Mouse (Mus musculus) CH12.LX (cell line): ENCODE data around the gene Mrap2.
"Not testable (repeated sequence)": the region's sequence is repeated elsewhere in the genome, so short reads cannot be mapped to it uniquely, and the experiment has no call there.

Experiments
- CHD1 ChIP-seq: IDR thresholded peaks from 2 replicates; pipeline ENCODE4 v1.6.1; 2012; ENCODE audit warnings: low read depth, low read length, improper control_type of control experiment, inconsistent platforms
- CHD2 ChIP-seq: IDR thresholded peaks from 2 replicates; pipeline ENCODE4 v1.6.1; 2011; ENCODE audit warnings: low read length, improper control_type of control experiment
- CTCF ChIP-seq, 2 experiments: IDR thresholded peaks in 1 of 2; conservative IDR thresholded peaks in 1 of 2; 2 replicates each; pipeline ENCODE4 v1.5.1; 2011 to 2012; ENCODE audit warnings: low read depth in 2 of 2, low read length in 2 of 2, improper control_type of control experiment in 1 of 2, inconsistent platforms in 1 of 2, mild to moderate bottlenecking in 1 of 2, moderate library complexity in 1 of 2
- EP300 ChIP-seq: IDR thresholded peaks from 2 replicates; pipeline ENCODE4 v1.6.1; 2011; ENCODE audit warnings: low read length, improper control_type of control experiment
- GABPA ChIP-seq: IDR thresholded peaks from 2 replicates; pipeline ENCODE4 v1.6.1; 2012; ENCODE audit warnings: low read depth, low read length, improper control_type of control experiment, inconsistent platforms; ENCODE audit not compliant: insufficient replicate concordance
- HCFC1 ChIP-seq: IDR thresholded peaks from 2 replicates; pipeline ENCODE4 v1.6.1; 2012; ENCODE audit warnings: low read depth, mild to moderate bottlenecking, inconsistent platforms, low read length, improper control_type of control experiment
- JUND ChIP-seq: conservative IDR thresholded peaks from 2 replicates; pipeline ENCODE4 v1.6.1; 2011; ENCODE audit warnings: low read depth, low read length, improper control_type of control experiment
- MAX ChIP-seq: IDR thresholded peaks from 2 replicates; pipeline ENCODE4 v1.6.1; 2011; ENCODE audit warnings: low read length, improper control_type of control experiment
- MEF2A ChIP-seq: IDR thresholded peaks from 2 replicates; pipeline ENCODE4 v1.6.1; 2014; ENCODE audit warnings: low read depth, mild to moderate bottlenecking, inconsistent platforms, low read length, improper control_type of control experiment, borderline replicate concordance
- NRF1 ChIP-seq: IDR thresholded peaks from 2 replicates; pipeline ENCODE4 v1.6.1; 2014; ENCODE audit warnings: low read depth, mild to moderate bottlenecking, inconsistent platforms, low read length, improper control_type of control experiment, moderate library complexity
- POLR2A ChIP-seq: IDR thresholded peaks from 2 replicates; pipeline ENCODE4 v1.6.1; 2011; ENCODE audit warnings: low read depth, mild to moderate bottlenecking, improper control_type of control experiment, low read length
- POLR2AphosphoS2 ChIP-seq: IDR thresholded peaks from 2 replicates; pipeline ENCODE4 v1.6.1; 2011; ENCODE audit warnings: low read depth, low read length, improper control_type of control experiment

DNA sequence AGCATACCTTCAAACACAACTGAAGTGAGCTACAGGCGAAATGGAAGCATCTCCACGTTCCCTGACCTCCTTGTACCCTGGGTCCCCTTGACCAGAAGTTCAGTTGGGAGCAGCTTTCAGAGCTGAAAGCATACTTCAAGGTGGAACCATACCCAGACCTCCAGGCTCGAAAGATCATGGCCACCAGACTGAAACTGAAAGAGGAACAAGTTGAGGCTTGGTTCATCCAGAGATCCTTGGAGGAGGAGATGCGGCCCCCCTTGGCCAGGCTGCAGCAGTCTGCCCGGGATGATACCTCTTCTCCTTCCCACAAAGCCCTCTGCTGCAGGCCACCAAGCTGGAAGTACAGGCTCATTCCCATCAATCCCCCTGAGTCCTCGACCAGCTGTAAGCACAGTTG, 17.1 kb upstream of the Mrap2 start:
- TF ChIP-seq CHD2; CTCF (conservative IDR thresholded peaks at IDR 0.05 in 1 of 2, IDR thresholded peaks at IDR 0.05 in 1 of 2; ENCODE audit: low read depth in 2 of 2, low read length in 2 of 2); POLR2A; MAX; NRF1; GABPA; EP300; POLR2AphosphoS2; CHD1; JUND; HCFC1; MEF2A: not testable (repeated sequence)
